Mouse (Mus musculus): ENCODE results near the gene Gfy. TPM values are rescaled to one million over a fixed set of nuclear protein-coding genes. Genes with fewer than 3 reads are reported as not detected.

The Gfy gene
- polyA plus RNA-seq, 1 experiment from 2014 or later = 0.13 TPM

GRCm38 (mm10) chr7:45161612-45162473 lies 17.5 kb downstream of the Gfy start:
- WGBS = 4% methylated on average over 35 of the region's 35 CpGs
- H3K4me1 ChIP-seq (replicated peaks; ENCODE audit: control insufficient read depth, insufficient read depth, low read length) = peaks cover 5% of the 10 kb centered on the region; the same call in 1 of the 2 replicates
- ATAC-seq (replicated peaks; ENCODE audit: low FRiP score) (peak; percentile 83), DNase-seq (ENCODE audit: low spot score) (peak; percentile 94)
- H3K27me3 ChIP-seq (ENCODE audit: control insufficient read depth, insufficient read depth, low read length) = peaks cover 43% of the 10 kb centered on the region
- no peak overlapping the region for H3K27ac ChIP-seq (ENCODE audit: low read depth, low read length)
- H3K9me3 ChIP-seq (ENCODE audit: control insufficient read depth, low read length) = no peaks in the 10 kb centered on the region
- H3K4me3 ChIP-seq (ENCODE audit: low read depth, low read length) = peak overlapping the region; percentile 31
- no peaks in the 10 kb centered on the region for H3K36me3 ChIP-seq (ENCODE audit: control insufficient read depth, insufficient read depth, low read length)
- H3K4me2 ChIP-seq (ENCODE audit: low read depth, low read length, severe bottlenecking) = peak overlapping the region; percentile 64
- H3K9ac ChIP-seq (ENCODE audit: low read length) = 0 out of 2 replicates have a peak overlapping the region, but pooled peaks have one; percentile 6

- no peak for DNase-seq (ENCODE audit: low spot score)
- H3K4me2 ChIP-seq (ENCODE audit: low read depth, low read length, severe bottlenecking) = no peak overlapping the region
- H3K36me3 ChIP-seq (ENCODE audit: control insufficient read depth, insufficient read depth, low read length) = no peaks in the 10 kb centered on the region
- H3K27me3 ChIP-seq (ENCODE audit: control insufficient read depth, insufficient read depth, low read length) = peaks cover 34% of the 10 kb centered on the region
- H3K4me3 ChIP-seq (ENCODE audit: low read depth, low read length) = no peak overlapping the region
- WGBS = 96% methylated on average over 3 of the region's 3 CpGs
- peaks cover 5% of the 10 kb centered on the region; the same call in 1 of the 2 replicates for H3K4me1 ChIP-seq (replicated peaks; ENCODE audit: control insufficient read depth, insufficient read depth, low read length)
- H3K9me3 ChIP-seq (ENCODE audit: control insufficient read depth, low read length) = no peaks in the 10 kb centered on the region
- H3K27ac ChIP-seq (ENCODE audit: low read depth, low read length) = no peak overlapping the region
- no peak for ATAC-seq (replicated peaks; ENCODE audit: low FRiP score)
- H3K9ac ChIP-seq (ENCODE audit: low read length) = no peak overlapping the region
Measured at GRCm38 (mm10) chr7:45160866-45161265, 18.5 kb downstream of the Gfy start.

GRCm38 (mm10) chr7:45160316-45160800 lies 19.0 kb downstream of the Gfy start:
- Histone ChIP-seq H3K36me3 (ENCODE audit: control insufficient read depth, insufficient read depth, low read length) (no peaks in the 10 kb centered on the region), H3K4me2 (ENCODE audit: low read depth, low read length, severe bottlenecking) (no peak overlapping the region), H3K4me3 (ENCODE audit: low read depth, low read length) (no peak overlapping the region), H3K9ac (ENCODE audit: low read length) (no peak overlapping the region), H3K27me3 (ENCODE audit: control insufficient read depth, insufficient read depth, low read length) (peaks cover 29% of the 10 kb centered on the region), H3K27ac (ENCODE audit: low read depth, low read length) (no peak overlapping the region), H3K4me1 (replicated peaks; ENCODE audit: control insufficient read depth, insufficient read depth, low read length) (peaks cover 5% of the 10 kb centered on the region; the same call in 1 of the 2 replicates), H3K9me3 (ENCODE audit: control insufficient read depth, low read length) (no peaks in the 10 kb centered on the region)
- ATAC-seq (replicated peaks; ENCODE audit: low FRiP score) (no peak), DNase-seq (ENCODE audit: low spot score) (no peak)
- WGBS = 92% methylated on average over 6 of the region's 6 CpGs

- Histone ChIP-seq H3K9me3 (ENCODE audit: control insufficient read depth, low read length) (no peaks in the 10 kb centered on the region), H3K27me3 (ENCODE audit: control insufficient read depth, insufficient read depth, low read length) (peaks cover 15% of the 10 kb centered on the region), H3K9ac (ENCODE audit: low read length) (no peak overlapping the region), H3K36me3 (ENCODE audit: control insufficient read depth, insufficient read depth, low read length) (no peaks in the 10 kb centered on the region), H3K4me2 (ENCODE audit: low read depth, low read length, severe bottlenecking) (no peak overlapping the region), H3K4me1 (replicated peaks; ENCODE audit: control insufficient read depth, insufficient read depth, low read length) (peaks cover 5% of the 10 kb centered on the region; the same call in 1 of the 2 replicates), H3K4me3 (ENCODE audit: low read depth, low read length) (no peak overlapping the region), H3K27ac (ENCODE audit: low read depth, low read length) (no peak overlapping the region)
- ATAC-seq (replicated peaks; ENCODE audit: low FRiP score) (no peak), DNase-seq (ENCODE audit: low spot score) (no peak)
- 92% methylated on average over 6 of the region's 6 CpGs for WGBS
Measured at GRCm38 (mm10) chr7:45158991-45159390, 20.4 kb downstream of the Gfy start.

GRCm38 (mm10) chr7:45157459-45157858 lies 21.9 kb downstream of the Gfy start:
- ATAC-seq (replicated peaks; ENCODE audit: low FRiP score) (no peak), DNase-seq (ENCODE audit: low spot score) (no peak)
- H3K36me3 ChIP-seq (ENCODE audit: control insufficient read depth, insufficient read depth, low read length) = no peaks in the 10 kb centered on the region
- H3K4me2 ChIP-seq (ENCODE audit: low read depth, low read length, severe bottlenecking) = no peak overlapping the region
- H3K4me1 ChIP-seq (replicated peaks; ENCODE audit: control insufficient read depth, insufficient read depth, low read length) = peaks cover 6% of the 10 kb centered on the region; the same call in 1 of the 2 replicates
- no peaks in the 10 kb centered on the region for H3K9me3 ChIP-seq (ENCODE audit: control insufficient read depth, low read length)
- H3K9ac ChIP-seq (ENCODE audit: low read length) = no peak overlapping the region
- WGBS = 90% methylated on average over 14 of the region's 14 CpGs
- H3K27me3 ChIP-seq (ENCODE audit: control insufficient read depth, insufficient read depth, low read length) = no peaks in the 10 kb centered on the region; the same call in 1 of the 2 replicates
- no peak overlapping the region for H3K27ac ChIP-seq (ENCODE audit: low read depth, low read length)
- no peak overlapping the region for H3K4me3 ChIP-seq (ENCODE audit: low read depth, low read length)

- Histone ChIP-seq H3K27ac (ENCODE audit: low read depth, low read length) (no peak overlapping the region), H3K4me3 (ENCODE audit: low read depth, low read length) (no peak overlapping the region), H3K4me1 (replicated peaks; ENCODE audit: control insufficient read depth, insufficient read depth, low read length) (peaks cover 4% of the 10 kb centered on the region; the same call in 1 of the 2 replicates), H3K4me2 (ENCODE audit: low read depth, low read length, severe bottlenecking) (no peak overlapping the region), H3K27me3 (ENCODE audit: control insufficient read depth, insufficient read depth, low read length) (no peaks in the 10 kb centered on the region), H3K9me3 (ENCODE audit: control insufficient read depth, low read length) (no peaks in the 10 kb centered on the region), H3K9ac (ENCODE audit: low read length) (no peak overlapping the region), H3K36me3 (ENCODE audit: control insufficient read depth, insufficient read depth, low read length) (no peaks in the 10 kb centered on the region)
- ATAC-seq (replicated peaks; ENCODE audit: low FRiP score) = no peak
- 96% methylated on average over 15 of the region's 15 CpGs for WGBS
- DNase-seq (ENCODE audit: low spot score) = no peak
Measured at GRCm38 (mm10) chr7:45156206-45156605, 23.2 kb downstream of the Gfy start.

- Histone ChIP-seq H3K4me2 (ENCODE audit: low read depth, low read length, severe bottlenecking) (no peak overlapping the region), H3K9me3 (ENCODE audit: control insufficient read depth, low read length) (no peaks in the 10 kb centered on the region), H3K9ac (ENCODE audit: low read length) (no peak overlapping the region), H3K27ac (ENCODE audit: low read depth, low read length) (no peak overlapping the region), H3K36me3 (ENCODE audit: control insufficient read depth, insufficient read depth, low read length) (no peaks in the 10 kb centered on the region), H3K4me1 (replicated peaks; ENCODE audit: control insufficient read depth, insufficient read depth, low read length) (peaks cover 4% of the 10 kb centered on the region; the same call in 1 of the 2 replicates), H3K27me3 (ENCODE audit: control insufficient read depth, insufficient read depth, low read length) (no peaks in the 10 kb centered on the region), H3K4me3 (ENCODE audit: low read depth, low read length) (no peak overlapping the region)
- ATAC-seq (replicated peaks; ENCODE audit: low FRiP score) = no peak
- 87% methylated on average over 9 of the region's 9 CpGs for WGBS
- no peak for DNase-seq (ENCODE audit: low spot score)
Measured at GRCm38 (mm10) chr7:45155590-45155989, 23.8 kb downstream of the Gfy start.

GRCm38 (mm10) chr7:45154993-45155514 lies 24.3 kb downstream of the Gfy start:
- Histone ChIP-seq H3K9me3 (ENCODE audit: control insufficient read depth, low read length) (no peaks in the 10 kb centered on the region), H3K36me3 (ENCODE audit: control insufficient read depth, insufficient read depth, low read length) (no peaks in the 10 kb centered on the region), H3K27me3 (ENCODE audit: control insufficient read depth, insufficient read depth, low read length) (no peaks in the 10 kb centered on the region), H3K27ac (ENCODE audit: low read depth, low read length) (no peak overlapping the region), H3K4me3 (ENCODE audit: low read depth, low read length) (peak overlapping the region; percentile 58), H3K4me1 (replicated peaks; ENCODE audit: control insufficient read depth, insufficient read depth, low read length) (peaks cover 4% of the 10 kb centered on the region; the same call in 1 of the 2 replicates), H3K4me2 (ENCODE audit: low read depth, low read length, severe bottlenecking) (peak overlapping the region; percentile 40), H3K9ac (ENCODE audit: low read length) (no peak overlapping the region)
- no peak for DNase-seq (ENCODE audit: low spot score)
- WGBS = 82% methylated on average over 12 of the region's 12 CpGs
- ATAC-seq (replicated peaks; ENCODE audit: low FRiP score) = no peak

Measured in forebrain, embryonic 11.5 days (tissue).